Mouse (Mus musculus) bone marrow, adult 2 months (tissue): ENCODE measurements around the gene Slc35f3.
A peak's percentile ranks its signal among the peaks of the same experiment; 100 is the strongest.

Source experiments
- CTCF ChIP-seq: fragments of 200-500 bp; IDR thresholded peaks from 2 replicates; pipeline ENCODE4 v1.5.1; 2011; ENCODE audit warnings: low read length, control low read depth; ENCODE audit not compliant: control insufficient read depth, insufficient read depth
- POLR2A ChIP-seq: fragments of 200-500 bp; IDR thresholded peaks from 2 replicates; pipeline ENCODE4 v1.6.1; 2011; ENCODE audit warnings: low read depth, mild to moderate bottlenecking, control low read depth, low read length, borderline replicate concordance; ENCODE audit not compliant: control insufficient read depth

- peak; percentile 46 for TF ChIP-seq CTCF
- no peak for TF ChIP-seq POLR2A
Measured at GRCm38 (mm10) chr8:126297284-126297845, 993 bp upstream of the Slc35f3 start.
